Mouse (Mus musculus) gastrocnemius, postnatal 25 days (tissue): ENCODE measurements around the gene Slc40a1. TPM values are rescaled to one million over a fixed set of nuclear protein-coding genes. Genes with fewer than 3 reads are reported as not detected.
A peak's percentile ranks its signal among the peaks of the same experiment; 100 is the strongest.

Source experiments
- DNase-seq: peaks from one replicate; pipeline ENCODE4 v3.0.0; 2022
- total RNA-seq, 2 experiments: library from RNA; stranded (reverse); gene quantifications; 1 replicate in 1 of 2; 2 replicates in 1 of 2; pipeline ENCODE4 v1.2.3; 2021

The Slc40a1 gene
- total RNA-seq, 2 experiments from 2014 or later: 9.2 to 12.0 TPM

- no peak for DNase-seq
These were observed 39.5 kb downstream of the Slc40a1 start for GRCm38 (mm10) chr1:45886800-45887199.

- DNase-seq: no peak
These were observed 42.9 kb downstream of the Slc40a1 start for GRCm38 (mm10) chr1:45883378-45883777.

- DNase-seq: no peak
These were observed 44.2 kb downstream of the Slc40a1 start for GRCm38 (mm10) chr1:45882076-45882475.

GRCm38 (mm10) chr1:45881228-45881832, 45.0 kb downstream of the Slc40a1 start:
- DNase-seq: no peak

GRCm38 (mm10) chr1:45877463-45877862, 48.9 kb downstream of the Slc40a1 start:
- DNase-seq: no peak

- DNase-seq: no peak
These were observed 49.7 kb downstream of the Slc40a1 start for GRCm38 (mm10) chr1:45876450-45877198.

GRCm38 (mm10) chr1:45875640-45876039, 50.7 kb downstream of the Slc40a1 start:
- no peak for DNase-seq

GRCm38 (mm10) chr1:45873250-45873649, 53.1 kb downstream of the Slc40a1 start:
- DNase-seq: no peak

- no peak for DNase-seq
These were observed 57.7 kb downstream of the Slc40a1 start for GRCm38 (mm10) chr1:45868479-45869137.

GRCm38 (mm10) chr1:45868050-45868449, 58.3 kb downstream of the Slc40a1 start:
- DNase-seq: no peak

- DNase-seq: no peak
These were observed 59.9 kb downstream of the Slc40a1 start for GRCm38 (mm10) chr1:45866288-45867018.

- DNase-seq: no peak
These were observed 60.6 kb downstream of the Slc40a1 start for GRCm38 (mm10) chr1:45865727-45866126.

- DNase-seq: no peak
These were observed 61.0 kb downstream of the Slc40a1 start for GRCm38 (mm10) chr1:45865316-45865715.

GRCm38 (mm10) chr1:45864564-45865014, 61.7 kb downstream of the Slc40a1 start:
- DNase-seq: peak; percentile 21

- no peak for DNase-seq
These were observed 62.7 kb downstream of the Slc40a1 start for GRCm38 (mm10) chr1:45863641-45864040.

- no peak for DNase-seq
These were observed 65.2 kb downstream of the Slc40a1 start for GRCm38 (mm10) chr1:45861162-45861561.

GRCm38 (mm10) chr1:45860349-45860748, 66.0 kb downstream of the Slc40a1 start:
- DNase-seq: no peak

Other genes starting within 250 kb of the Slc40a1 start
- 10 to 100 TPM; 11.3 to 16.0 TPM for gene Wdr75, start 131.4 kb downstream of the Slc40a1 start, total RNA-seq
- gene Gm5269, start 36.2 kb downstream of the Slc40a1 start, total RNA-seq: not detected
- gene Dnah7b, start 139.8 kb upstream of the Slc40a1 start, total RNA-seq: under 1 TPM; 0.11 to 0.23 TPM